Mouse (Mus musculus): ENCODE measurements around the gene Rilpl1.
A peak's percentile ranks its signal among the peaks of the same experiment; 100 is the strongest.

The Rilpl1 gene

GRCm38 (mm10) chr5:124450051-124450450 is 81.1 kb downstream of the Rilpl1 start:
- DNase-seq: peak; percentile 47 to 56

GRCm38 (mm10) chr5:124449494-124449893 is 81.7 kb downstream of the Rilpl1 start:
- no peak for DNase-seq

DNA sequence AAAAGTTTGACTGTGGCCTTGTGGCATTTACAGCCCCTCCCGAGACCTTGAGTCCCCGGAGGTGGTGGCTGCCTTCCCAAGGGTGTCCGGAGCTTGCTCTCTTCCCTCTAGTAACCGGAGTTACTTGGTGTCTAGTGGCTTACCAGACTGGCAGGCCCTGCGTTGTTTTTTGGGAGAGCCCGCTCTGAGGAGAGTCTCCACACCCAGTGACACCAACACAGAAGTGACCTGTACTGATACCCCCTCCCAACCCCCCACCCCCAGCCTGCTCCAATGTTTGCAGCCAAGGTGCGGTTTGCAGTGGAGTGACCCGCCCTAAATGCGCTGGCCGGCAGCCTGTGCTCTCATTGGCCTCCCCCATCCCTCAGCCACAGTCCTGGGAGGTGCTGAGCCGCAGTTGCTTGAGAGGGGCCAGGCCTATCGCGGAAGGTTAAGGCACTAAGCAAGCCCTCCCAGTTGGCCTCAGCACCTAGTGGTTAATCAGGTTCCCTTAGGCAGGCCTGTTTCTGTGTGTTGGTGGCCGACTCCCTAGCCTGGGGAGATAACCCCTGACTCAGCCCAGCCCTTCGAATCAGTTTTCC is 84.8 kb downstream of the Rilpl1 start:
- peak; percentile 53 to 62 for DNase-seq

DNA sequence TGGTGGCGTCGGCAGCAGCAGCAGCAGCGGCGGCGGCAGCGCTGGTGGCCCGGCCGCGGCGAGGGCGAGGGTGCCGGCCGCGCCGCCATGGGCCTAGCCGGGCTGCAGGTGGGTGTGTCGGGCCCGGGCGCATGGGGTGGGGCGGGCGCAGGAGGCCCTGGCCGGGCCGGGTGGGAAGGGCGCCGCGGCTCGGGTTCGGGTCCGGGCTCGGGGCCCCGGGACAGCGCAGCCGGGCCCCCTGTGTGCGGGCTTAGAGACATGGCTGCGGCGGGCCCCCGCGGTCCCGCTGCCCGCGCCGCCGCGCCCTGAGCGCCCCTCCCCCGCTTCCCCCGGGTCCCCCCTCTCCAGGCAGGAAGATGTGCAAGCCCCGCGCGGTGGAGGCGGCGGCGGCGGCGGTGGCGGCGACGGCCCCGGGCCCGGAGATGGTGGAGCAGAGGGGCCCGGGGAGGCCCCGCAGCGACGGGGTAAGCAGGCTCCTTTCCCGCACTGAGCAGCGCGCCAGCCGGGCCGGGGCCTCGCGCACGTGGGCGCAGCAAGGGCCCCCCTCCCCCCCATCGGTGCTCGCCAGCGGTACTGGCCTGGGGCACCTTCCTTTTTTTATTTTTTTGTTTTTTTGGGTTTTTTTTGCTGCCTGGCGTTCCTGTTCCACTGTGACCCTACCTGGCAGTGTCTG is 85.4 kb downstream of the Rilpl1 start:
- DNase-seq: peak; percentile 51 to 52

GRCm38 (mm10) chr5:124444661-124445561 is 86.3 kb downstream of the Rilpl1 start:
- peak; percentile 81 to 88 for DNase-seq

DNA sequence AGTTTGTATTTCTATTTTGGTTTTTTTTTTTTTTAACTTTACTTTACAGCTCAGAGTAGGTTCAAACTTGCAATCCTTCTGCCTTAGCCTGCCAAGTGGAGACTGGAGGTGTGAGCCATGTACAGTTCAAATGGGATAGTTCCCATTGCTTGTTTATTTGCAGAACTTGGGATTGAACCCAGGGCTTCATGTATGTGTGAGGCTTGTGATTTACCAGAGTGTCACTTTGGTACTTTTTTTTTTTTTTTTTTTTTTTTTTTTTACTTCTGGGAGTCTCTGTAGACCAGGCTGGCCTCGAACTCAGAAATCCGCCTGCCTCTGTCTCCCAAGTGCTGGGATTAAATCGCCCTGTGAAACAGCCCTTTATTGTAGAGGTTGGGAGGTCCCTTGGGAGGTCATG is 87.0 kb downstream of the Rilpl1 start:
- no peak for DNase-seq

Data from cerebellum, postnatal 14 days (tissue).